In the genomic region with DNA sequence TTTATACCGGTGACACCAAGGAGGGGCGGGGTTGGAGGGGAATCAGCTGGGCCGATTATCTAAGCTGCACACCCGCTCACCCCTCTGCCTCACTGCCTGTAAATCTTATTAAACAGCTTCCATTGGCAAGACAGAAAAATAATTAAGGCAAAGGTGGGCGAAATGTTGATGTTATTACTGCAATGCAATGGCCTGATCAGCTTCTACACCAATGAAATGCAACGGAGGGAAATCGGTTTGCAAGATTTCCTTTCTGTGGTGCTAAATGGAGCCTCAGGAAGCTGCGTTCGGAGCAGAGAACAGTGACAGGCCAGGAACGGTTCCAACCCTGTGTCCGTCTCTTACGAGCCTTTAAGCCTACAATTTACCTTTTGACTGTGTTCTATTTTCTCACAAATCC, we compare ENCODE assay signal across 25 mouse cellular contexts.
A peak's percentile ranks its signal among the peaks of the same experiment; 100 is the strongest.
DNase-seq lines count a peak whose midpoint lies in the region; ATAC-seq and TF ChIP-seq lines count a peak whose summit lies in the region.
"Had no signal": no experiment of that assay in that cellular context is flagged by ENCODE, and none has a peak within 500 bp of the region (broad histone marks: within the 10 kb centered on the region; RNA-seq: fewer than 3 reads in every experiment).

No protein-coding gene starts in this region.

- intact Hi-C loops in gastrocnemius, adult 2 months (cut with DNase I) = no loop called here
- intact Hi-C loops in gastrocnemius, postnatal 36 days (cut with DNase I) = no loop called here

- DNase-seq in gastrocnemius, adult 2 months = no peak
- DNase-seq in gastrocnemius, postnatal 36 days = no peak
- DNase-seq in hindbrain, embryonic 10.5 days (ENCODE audit: low spot score) = no peak
- DNase-seq in midbrain, embryonic 11.5 days (ENCODE audit: low spot score, missing footprints) = no peak
- DNase-seq in cerebellum, postnatal 10 days = no peak
- DNase-seq: adrenal gland, postnatal 14 days; cerebellum, adult 8-10 months; gastrocnemius, postnatal 14 days; layer of hippocampus, adult 9-11 months; liver, embryonic 13.5 days; lung, adult 2 months; lung, postnatal 36 days; right cerebral cortex, adult 18-20 months; right cerebral cortex, postnatal 4 days; thymus, adult 18-20 months; thymus, postnatal 4 days had no signal

- no peak overlapping the region; the same call in 1 of the 2 replicates for H3K4me3 ChIP-seq in gastrocnemius, adult 2 months
- H3K4me3 ChIP-seq in hindbrain, embryonic 13.5 days = no peak overlapping the region
- no peak overlapping the region for H3K4me3 ChIP-seq in hindbrain, embryonic 10.5 days
- H3K4me3 ChIP-seq in midbrain, embryonic 16.5 days (ENCODE audit: low read depth, low read length) = no peak overlapping the region
- H3K4me3 ChIP-seq in midbrain, embryonic 11.5 days (ENCODE audit: low read depth, low read length) = no peak overlapping the region
- H3K4me3 ChIP-seq: embryonic facial prominence, embryonic 15.5 days; hindbrain, embryonic 15.5 days; limb, embryonic 13.5 days; liver, embryonic 13.5 days; stomach, embryonic 15.5 days had no signal

- TF ChIP-seq CTCF in gastrocnemius, adult 2 months (IDR thresholded peaks at IDR 0.05) = no peak

- H3K9me3 ChIP-seq in hindbrain, embryonic 13.5 days = no peaks in the 10 kb centered on the region
- H3K9me3 ChIP-seq in hindbrain, embryonic 10.5 days = no peaks in the 10 kb centered on the region
- H3K9me3 ChIP-seq in midbrain, embryonic 16.5 days (replicated peaks; ENCODE audit: control insufficient read depth, low read length, poor library complexity, severe bottlenecking) = no peaks in the 10 kb centered on the region
- H3K9me3 ChIP-seq in midbrain, embryonic 11.5 days (ENCODE audit: control insufficient read depth, low read length) = no peaks in the 10 kb centered on the region
- H3K9me3 ChIP-seq: embryonic facial prominence, embryonic 15.5 days; hindbrain, embryonic 15.5 days; limb, embryonic 13.5 days; liver, embryonic 13.5 days; stomach, embryonic 15.5 days had no signal

- no peaks in the 10 kb centered on the region for H3K36me3 ChIP-seq in hindbrain, embryonic 13.5 days
- no peaks in the 10 kb centered on the region for H3K36me3 ChIP-seq in hindbrain, embryonic 10.5 days
- no peaks in the 10 kb centered on the region for H3K36me3 ChIP-seq in midbrain, embryonic 16.5 days (ENCODE audit: control insufficient read depth, insufficient read depth, low read length)
- no peaks in the 10 kb centered on the region for H3K36me3 ChIP-seq in midbrain, embryonic 11.5 days (ENCODE audit: control insufficient read depth, insufficient read depth, low read length)
- H3K36me3 ChIP-seq: embryonic facial prominence, embryonic 15.5 days; hindbrain, embryonic 15.5 days; limb, embryonic 13.5 days; liver, embryonic 13.5 days; stomach, embryonic 15.5 days had no signal

- peak overlapping the region; percentile 71 for H3K27ac ChIP-seq in gastrocnemius, adult 2 months
- peak overlapping the region; percentile 20; the same call in 1 of the 2 replicates for H3K27ac ChIP-seq in hindbrain, embryonic 13.5 days
- H3K27ac ChIP-seq in hindbrain, embryonic 10.5 days = no peak overlapping the region
- H3K27ac ChIP-seq in midbrain, embryonic 16.5 days (ENCODE audit: low read length) = peak overlapping the region; percentile 56
- H3K27ac ChIP-seq in midbrain, embryonic 11.5 days (ENCODE audit: low read depth, low read length) = no peak overlapping the region
- H3K27ac ChIP-seq: embryonic facial prominence, embryonic 15.5 days; hindbrain, embryonic 15.5 days; limb, embryonic 13.5 days; liver, embryonic 13.5 days; stomach, embryonic 15.5 days had no signal

- no peak overlapping the region for H3K9ac ChIP-seq in hindbrain, embryonic 13.5 days
- no peak overlapping the region for H3K9ac ChIP-seq in midbrain, embryonic 16.5 days (ENCODE audit: low read depth, low read length)
- no peak overlapping the region for H3K9ac ChIP-seq in midbrain, embryonic 11.5 days (ENCODE audit: low read length)
- H3K9ac ChIP-seq: embryonic facial prominence, embryonic 15.5 days; hindbrain, embryonic 15.5 days; limb, embryonic 13.5 days; liver, embryonic 13.5 days; stomach, embryonic 15.5 days had no signal

- no peaks in the 10 kb centered on the region for H3K27me3 ChIP-seq in hindbrain, embryonic 13.5 days
- 0 out of 2 replicates have a peak, but pooled peaks cover 5% of the 10 kb centered on the region for H3K27me3 ChIP-seq in hindbrain, embryonic 10.5 days (ENCODE audit: insufficient read depth, poor library complexity, severe bottlenecking)
- H3K27me3 ChIP-seq in midbrain, embryonic 16.5 days (ENCODE audit: control insufficient read depth, insufficient read depth, low read depth, low read length) = no peaks in the 10 kb centered on the region
- no peaks in the 10 kb centered on the region for H3K27me3 ChIP-seq in midbrain, embryonic 11.5 days (ENCODE audit: control insufficient read depth, insufficient read depth, low read length)
- H3K27me3 ChIP-seq: embryonic facial prominence, embryonic 15.5 days; hindbrain, embryonic 15.5 days; limb, embryonic 13.5 days; liver, embryonic 13.5 days had no signal

- no peak overlapping the region for H3K4me2 ChIP-seq in hindbrain, embryonic 13.5 days
- no peak overlapping the region for H3K4me2 ChIP-seq in midbrain, embryonic 16.5 days (ENCODE audit: low read length)
- H3K4me2 ChIP-seq in midbrain, embryonic 11.5 days = no peak overlapping the region
- H3K4me2 ChIP-seq: embryonic facial prominence, embryonic 15.5 days; heart, embryonic 11.5 days; hindbrain, embryonic 15.5 days; limb, embryonic 13.5 days; liver, embryonic 13.5 days; stomach, embryonic 15.5 days had no signal

- no peak for ATAC-seq in hindbrain, embryonic 13.5 days (ENCODE audit: low FRiP score)
- no peak for ATAC-seq in midbrain, embryonic 16.5 days
- no peak for ATAC-seq in midbrain, embryonic 11.5 days (ENCODE audit: low FRiP score)
- ATAC-seq: forebrain, embryonic 16.5 days; intestine, embryonic 16.5 days had no signal

- WGBS in hindbrain, embryonic 13.5 days = 71% methylated on average over 12 of the region's 12 CpGs
- WGBS in hindbrain, embryonic 10.5 days = 82% methylated on average over 12 of the region's 12 CpGs
- 52% methylated on average over 12 of the region's 12 CpGs for WGBS in midbrain, embryonic 16.5 days
- 79% methylated on average over 12 of the region's 12 CpGs for WGBS in midbrain, embryonic 11.5 days

- H3K4me1 ChIP-seq in hindbrain, embryonic 13.5 days (replicated peaks) = peaks cover 40% of the 10 kb centered on the region
- peaks cover 15% of the 10 kb centered on the region for H3K4me1 ChIP-seq in hindbrain, embryonic 10.5 days (replicated peaks)
- H3K4me1 ChIP-seq in midbrain, embryonic 16.5 days (ENCODE audit: control insufficient read depth, insufficient read depth, low read length) = peaks cover 14% of the 10 kb centered on the region
- H3K4me1 ChIP-seq in midbrain, embryonic 11.5 days (ENCODE audit: control insufficient read depth, insufficient read depth, low read length) = peaks cover 7% of the 10 kb centered on the region
- H3K4me1 ChIP-seq: stomach, embryonic 15.5 days had no signal

Comparison
In these comparisons a context has a peak if more than half of its experiments do, and no peak if none do; other contexts are left out.
1. H3K27ac ChIP-seq: peak in gastrocnemius, adult 2 months (single experiment), hindbrain, embryonic 13.5 days (single experiment) and midbrain, embryonic 16.5 days (single experiment); none in hindbrain, embryonic 10.5 days (single experiment) and midbrain, embryonic 11.5 days (single experiment).